Mouse (Mus musculus) kidney, adult 2 months (tissue): ENCODE measurements around the gene Zfp64. TPM values are rescaled to one million over a fixed set of nuclear protein-coding genes. Genes with fewer than 3 reads are reported as not detected.

Source experiments
- DNase-seq: peaks from one replicate; pipeline ENCODE4 v3.0.0; 2021
- H3K27ac ChIP-seq: fragments of 200-500 bp; 2 replicates; pipeline ENCODE4 v1.5.1; 2012; ENCODE audit warnings: low read depth, low read length, control low read depth, inconsistent platforms; ENCODE audit not compliant: insufficient read depth
- H3K27me3 ChIP-seq: fragments of 200-500 bp; replicated peaks from 2 replicates; pipeline ENCODE4 v1.6.1; 2012; ENCODE audit warnings: mild to moderate bottlenecking, moderate library complexity, low read length, inconsistent platforms; ENCODE audit not compliant: control insufficient read depth, insufficient read depth
- H3K36me3 ChIP-seq: fragments of 200-500 bp; 2 replicates; pipeline ENCODE4 v1.6.1; 2012; ENCODE audit warnings: mild to moderate bottlenecking, moderate library complexity, low read length, inconsistent platforms; ENCODE audit not compliant: control insufficient read depth, insufficient read depth
- H3K4me1 ChIP-seq: fragments of 200-500 bp; 2 replicates; pipeline ENCODE4 v1.6.1; 2011; ENCODE audit warnings: low read length; ENCODE audit not compliant: control insufficient read depth, insufficient read depth
- H3K4me3 ChIP-seq: fragments of 200-500 bp; 2 replicates; pipeline ENCODE4 v1.5.1; 2011; ENCODE audit warnings: mild to moderate bottlenecking, low read depth, low read length, control low read depth; ENCODE audit not compliant: insufficient read depth
- CTCF ChIP-seq: fragments of 200-500 bp; conservative IDR thresholded peaks from 2 replicates; pipeline ENCODE4 v1.5.1; 2011; ENCODE audit warnings: low read depth, mild to moderate bottlenecking, control low read depth, low read length, moderate library complexity, mixed read lengths; ENCODE audit not compliant: insufficient read depth, insufficient read length
- POLR2A ChIP-seq: fragments of 200-500 bp; IDR thresholded peaks from one replicate; pipeline ENCODE4 v1.6.1; 2011; ENCODE audit warnings: low read depth, low read length, control low read depth
- whole genome bisulfite sequencing: fragments of 180-500 bp; shearing (Covaris S2); methylation state at CpG from one replicate; pipeline ENCODE4 v1.1.7; 2018; 5-methylcytosine and 5-hydroxymethylcytosine counted together
- polyA plus RNA-seq: library from polyadenylated mRNA; depleted of rRNA; stranded (reverse); fragments of >200 nt; gene quantifications from 2 replicates; pipeline ENCODE4 v1.2.3, GENCODE M21; 2012

Gene Zfp64
- polyA plus RNA-seq, 1 experiment = 18.6 TPM

DNA sequence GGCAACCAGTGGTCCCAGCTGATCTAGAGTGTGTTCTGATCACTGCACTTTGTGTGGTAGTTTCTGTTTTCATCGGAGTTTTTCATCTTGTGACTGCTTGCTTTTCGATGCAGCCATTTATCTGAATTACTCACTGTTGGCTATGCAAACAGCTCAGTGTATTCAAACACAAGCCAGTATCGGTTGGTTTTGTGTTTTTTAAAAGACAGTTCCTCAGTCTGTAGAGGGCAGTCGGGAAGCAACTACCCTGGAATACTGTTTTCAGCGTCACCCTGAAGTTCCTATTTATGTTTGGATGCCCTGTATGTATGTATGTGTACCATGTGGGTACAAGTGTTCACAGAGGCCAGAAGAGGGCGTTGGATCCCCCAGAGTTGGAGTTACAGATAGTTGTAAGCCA, 11.1 kb upstream of the Zfp64 start:
- 79% methylated on average over 6 of the region's 6 CpGs for WGBS

DNA sequence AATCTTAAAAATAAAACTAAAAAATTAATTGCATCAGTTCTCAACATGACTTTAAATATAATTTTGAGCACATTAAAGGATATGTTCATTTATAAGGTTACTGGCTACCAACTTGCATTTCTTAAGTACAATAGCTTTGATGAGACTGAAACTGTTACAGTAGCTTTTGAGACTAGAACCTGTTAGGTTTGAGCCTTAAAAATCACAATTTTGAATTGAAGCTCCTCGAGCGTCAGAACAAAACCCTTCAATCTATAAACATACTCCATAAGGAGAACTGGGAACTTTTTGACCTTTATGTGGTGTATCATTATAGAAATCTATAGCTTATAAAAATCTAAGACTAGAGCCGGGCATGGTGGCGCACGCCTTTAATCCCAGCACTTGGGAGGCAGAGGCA, 9.5 kb upstream of the Zfp64 start:
- Histone ChIP-seq H3K4me3 (no peak overlapping the region), H3K4me1 (no peaks in the 10 kb centered on the region), H3K27ac (no peak overlapping the region), H3K36me3 (no peaks in the 10 kb centered on the region), H3K27me3 (no peaks in the 10 kb centered on the region)
- WGBS = 96% methylated on average over 5 of the region's 5 CpGs
- DNase-seq = no peak
- TF ChIP-seq CTCF (no peak), POLR2A (no peak)

More for the DNA sequence above, 11.1 kb upstream of the Zfp64 start:
- H3K4me3 ChIP-seq = no peak overlapping the region
- no peaks in the 10 kb centered on the region for H3K4me1 ChIP-seq
- no peak for DNase-seq
- TF ChIP-seq CTCF (no peak), POLR2A (no peak)
- H3K27me3 ChIP-seq = no peaks in the 10 kb centered on the region
- H3K27ac ChIP-seq = no peak overlapping the region
- no peaks in the 10 kb centered on the region for H3K36me3 ChIP-seq

DNA sequence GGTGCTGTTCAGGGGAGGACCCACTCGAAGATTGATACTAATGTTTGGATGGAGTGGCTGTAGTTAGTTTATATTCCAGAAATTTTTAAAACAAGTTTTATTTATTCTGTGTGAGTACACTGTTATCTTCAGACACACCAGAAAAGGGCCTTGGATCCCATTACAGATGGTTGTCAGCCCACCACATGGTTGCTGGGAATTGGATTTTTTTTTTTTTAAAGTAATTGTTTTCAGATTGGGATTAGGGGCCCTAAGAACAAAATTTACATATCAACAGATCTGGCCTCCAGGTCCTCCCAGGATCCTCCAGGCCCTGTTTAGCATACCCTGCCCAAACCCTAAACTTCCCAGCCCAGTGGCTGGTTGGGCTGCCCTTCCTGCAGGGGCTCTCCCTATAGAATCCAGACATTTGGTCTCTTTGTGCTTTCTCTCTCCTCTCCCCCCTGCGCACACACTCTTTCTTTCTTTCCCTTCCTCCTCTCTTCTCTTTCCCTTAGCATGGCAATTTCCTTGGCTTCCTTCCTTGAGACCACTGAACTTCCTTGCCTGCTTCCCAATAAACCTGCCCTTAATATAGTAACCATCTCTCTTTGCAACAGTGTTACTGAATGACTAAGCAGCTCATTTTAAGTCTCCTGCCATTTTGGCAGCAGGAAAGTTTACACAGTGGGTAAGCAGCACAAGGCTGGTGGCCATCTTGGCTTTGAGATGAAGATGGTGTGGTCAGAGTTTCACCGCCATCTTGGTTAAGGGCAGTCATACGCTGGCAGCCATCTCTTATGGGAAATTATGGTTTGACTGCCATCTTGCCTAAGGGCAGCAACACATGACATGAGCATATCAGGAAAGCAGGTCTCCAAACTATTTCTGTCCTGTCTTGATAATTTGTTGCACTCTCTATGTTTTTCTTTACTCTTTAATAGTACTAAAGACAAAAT, 6.6 kb upstream of the Zfp64 start:
- TF ChIP-seq POLR2A = no peak
- no peak for TF ChIP-seq CTCF
- H3K27me3 ChIP-seq = no peaks in the 10 kb centered on the region
- no peak for DNase-seq
- no peaks in the 10 kb centered on the region for H3K4me1 ChIP-seq
- WGBS = 95% methylated on average over 4 of the region's 4 CpGs
- H3K36me3 ChIP-seq = no peaks in the 10 kb centered on the region
- H3K27ac ChIP-seq = no peak overlapping the region
- H3K4me3 ChIP-seq = no peak overlapping the region

DNA sequence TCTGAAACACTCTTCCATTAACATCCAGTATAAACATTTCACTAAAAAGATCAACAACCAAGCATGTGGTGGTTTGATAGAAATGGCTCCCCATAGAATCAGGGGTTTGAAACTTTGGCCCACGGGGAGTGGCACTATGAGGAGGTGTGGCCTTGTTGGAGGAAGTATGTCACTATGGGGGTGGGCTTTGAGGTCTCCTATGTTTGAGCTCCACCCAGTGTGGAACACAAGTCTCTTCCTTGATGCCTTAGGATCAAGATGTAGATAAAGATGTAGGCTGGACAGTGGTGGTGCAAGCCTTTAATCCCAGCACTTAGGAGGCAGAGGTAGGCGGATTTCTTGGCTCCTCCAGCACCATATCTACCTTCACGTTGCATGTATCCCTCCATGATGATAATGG, 5.4 kb upstream of the Zfp64 start:
- WGBS = 92% methylated on average over 3 of the region's 3 CpGs
- Histone ChIP-seq H3K27me3 (no peaks in the 10 kb centered on the region), H3K4me1 (no peaks in the 10 kb centered on the region), H3K27ac (no peak overlapping the region), H3K36me3 (no peaks in the 10 kb centered on the region), H3K4me3 (no peak overlapping the region)
- no peak for TF ChIP-seq POLR2A
- no peak for TF ChIP-seq CTCF
- DNase-seq = no peak

DNA sequence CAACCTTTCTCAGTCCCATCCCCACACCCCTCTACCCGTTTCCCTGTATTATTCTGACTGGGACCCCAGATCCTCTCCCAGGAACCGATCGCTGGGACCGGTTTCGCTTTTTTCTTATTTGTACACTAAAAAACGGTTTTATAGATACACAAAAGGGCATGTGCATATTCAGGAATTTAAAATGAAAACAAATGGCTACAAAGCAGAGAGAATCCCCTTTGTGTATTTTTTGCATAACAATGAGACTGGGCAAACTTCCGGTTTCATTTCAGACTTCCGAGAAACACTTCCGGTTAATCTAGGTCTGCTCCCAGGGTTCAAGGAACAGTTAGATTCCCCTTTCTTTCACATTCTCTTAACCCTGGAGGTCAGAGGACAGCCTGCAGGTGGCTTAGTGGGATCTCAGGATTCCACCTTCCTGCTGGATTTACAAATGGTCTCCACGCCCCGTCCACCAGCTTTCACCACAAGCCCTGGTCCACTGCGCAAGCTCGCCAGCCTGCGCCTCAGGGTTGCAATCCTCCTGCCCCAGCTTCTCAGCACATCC, 4.0 kb upstream of the Zfp64 start:
- 80% methylated on average over 14 of the region's 14 CpGs for WGBS
- no peaks in the 10 kb centered on the region for H3K4me1 ChIP-seq
- no peak for TF ChIP-seq POLR2A
- no peak for TF ChIP-seq CTCF
- no peak for DNase-seq
- no peaks in the 10 kb centered on the region for H3K36me3 ChIP-seq
- H3K27me3 ChIP-seq = no peaks in the 10 kb centered on the region
- no peak overlapping the region for H3K27ac ChIP-seq
- H3K4me3 ChIP-seq = no peak overlapping the region

DNA sequence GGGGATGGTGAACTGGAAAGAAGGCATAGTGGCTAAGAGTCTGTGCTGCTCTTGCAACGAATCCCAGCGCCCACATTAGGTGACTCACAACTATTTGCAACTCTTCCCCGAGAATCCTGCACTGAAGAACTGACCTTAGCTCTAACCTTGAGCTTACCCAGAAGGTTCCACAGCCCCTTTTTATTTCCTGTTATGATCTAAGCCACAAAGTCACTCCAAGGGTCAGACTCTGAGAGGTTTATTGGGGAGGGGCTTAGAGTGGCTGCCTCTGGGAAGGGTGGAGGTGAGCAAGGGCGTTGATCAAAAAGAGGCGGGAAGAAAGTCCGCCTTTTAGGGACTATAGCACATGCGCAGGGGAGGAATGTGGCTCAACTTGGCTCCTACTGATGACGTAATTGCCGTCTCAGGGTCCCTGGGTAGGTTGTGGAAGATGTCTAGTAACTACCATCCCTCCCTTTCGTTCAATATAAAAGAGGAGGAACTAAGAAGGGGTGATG, 511 bp upstream of the Zfp64 start:
- Histone ChIP-seq H3K27ac (no peak overlapping the region), H3K36me3 (no peaks in the 10 kb centered on the region), H3K27me3 (no peaks in the 10 kb centered on the region), H3K4me1 (no peaks in the 10 kb centered on the region; the same call in 1 of the 2 replicates), H3K4me3 (0 out of 2 replicates have a peak overlapping the region, but pooled peaks have one; percentile 82)
- TF ChIP-seq CTCF = no peak
- TF ChIP-seq POLR2A = no peak
- peak; percentile 10 for DNase-seq
- 57% methylated on average over 10 of the region's 10 CpGs for WGBS

DNA sequence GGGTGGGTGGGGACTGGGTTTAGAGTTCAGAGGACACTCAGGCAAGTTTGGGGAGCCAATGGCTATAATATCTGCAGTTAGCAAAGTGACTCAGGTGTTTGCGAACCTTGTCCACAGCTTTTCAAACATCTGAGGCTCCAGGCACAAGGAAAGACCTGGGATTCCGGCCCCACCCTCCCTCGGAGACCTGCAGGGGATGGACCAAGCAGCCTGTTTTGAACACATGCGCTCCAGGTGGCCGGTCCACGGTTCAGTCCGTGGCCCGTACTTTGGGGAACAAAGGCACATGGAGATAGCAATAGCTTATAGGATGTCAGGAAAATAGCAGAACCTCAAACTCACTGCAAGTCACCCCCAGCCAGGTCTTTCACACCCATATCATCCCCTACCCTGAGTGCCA, 1.0 kb downstream of the Zfp64 start:
- DNase-seq = peak; percentile 7
- 4% methylated on average over 8 of the region's 8 CpGs for WGBS
- Histone ChIP-seq H3K4me3 (peak overlapping the region; percentile 82), H3K27me3 (no peaks in the 10 kb centered on the region), H3K4me1 (no peaks in the 10 kb centered on the region; the same call in 1 of the 2 replicates), H3K27ac (peak overlapping the region; percentile 65), H3K36me3 (no peaks in the 10 kb centered on the region; the same call in 1 of the 2 replicates)
- TF ChIP-seq CTCF = no peak
- no peak for TF ChIP-seq POLR2A
